Mouse (Mus musculus): ENCODE measurements around the gene Camta1. TPM values are rescaled to one million over a fixed set of nuclear protein-coding genes. Genes with fewer than 3 reads are reported as not detected.
A peak's percentile ranks its signal among the peaks of the same experiment; 100 is the strongest.

Gene Camta1
- polyA plus RNA-seq, 1 experiment from 2014 or later = 122 TPM

GRCm38 (mm10) chr4:151684596-151684995 is 177.1 kb downstream of the Camta1 start:
- Histone ChIP-seq H3K36me3 (replicated peaks) (no peaks in the 10 kb centered on the region), H3K27ac (no peak overlapping the region), H3K9me3 (no peaks in the 10 kb centered on the region), H3K27me3 (ENCODE audit: poor library complexity, severe bottlenecking) (no peaks in the 10 kb centered on the region), H3K4me1 (peaks cover 5% of the 10 kb centered on the region; the same call in 1 of the 2 replicates), H3K4me3 (no peak overlapping the region)
- WGBS = 93% methylated on average over 7 of the region's 7 CpGs
- DNase-seq (ENCODE audit: extremely low spot score, low spot score) = no peak

- DNase-seq (ENCODE audit: extremely low spot score, low spot score) = no peak
- no peak overlapping the region for H3K27ac ChIP-seq
- WGBS = 85% methylated on average over 12 of the region's 12 CpGs
- peaks cover 6% of the 10 kb centered on the region; the same call in 1 of the 2 replicates for H3K9me3 ChIP-seq
- no peak overlapping the region for H3K4me3 ChIP-seq
- no peaks in the 10 kb centered on the region for H3K36me3 ChIP-seq (replicated peaks)
- peaks cover 5% of the 10 kb centered on the region; the same call in 1 of the 2 replicates for H3K4me1 ChIP-seq
- H3K27me3 ChIP-seq (ENCODE audit: poor library complexity, severe bottlenecking) = no peaks in the 10 kb centered on the region
Measured at GRCm38 (mm10) chr4:151682831-151683488, 178.7 kb downstream of the Camta1 start.

GRCm38 (mm10) chr4:151672452-151672851 is 189.2 kb downstream of the Camta1 start:
- Histone ChIP-seq H3K36me3 (replicated peaks) (no peaks in the 10 kb centered on the region), H3K4me3 (no peak overlapping the region), H3K27me3 (ENCODE audit: poor library complexity, severe bottlenecking) (no peaks in the 10 kb centered on the region), H3K4me1 (peaks cover 28% of the 10 kb centered on the region), H3K27ac (peak overlapping the region; percentile 64), H3K9me3 (no peaks in the 10 kb centered on the region)
- no peak for DNase-seq (ENCODE audit: extremely low spot score, low spot score)
- 86% methylated on average over 13 of the region's 13 CpGs for WGBS

GRCm38 (mm10) chr4:151666411-151666901 is 195.2 kb downstream of the Camta1 start:
- Histone ChIP-seq H3K9me3 (no peaks in the 10 kb centered on the region), H3K27ac (no peak overlapping the region), H3K36me3 (replicated peaks) (no peaks in the 10 kb centered on the region), H3K4me3 (no peak overlapping the region), H3K27me3 (ENCODE audit: poor library complexity, severe bottlenecking) (no peaks in the 10 kb centered on the region), H3K4me1 (peaks cover 7% of the 10 kb centered on the region)
- no peak for DNase-seq (ENCODE audit: extremely low spot score, low spot score)
- 81% methylated on average over 12 of the region's 12 CpGs for WGBS

- Histone ChIP-seq H3K4me3 (no peak overlapping the region), H3K27ac (no peak overlapping the region), H3K4me1 (peaks cover 9% of the 10 kb centered on the region), H3K36me3 (replicated peaks) (no peaks in the 10 kb centered on the region), H3K9me3 (no peaks in the 10 kb centered on the region), H3K27me3 (ENCODE audit: poor library complexity, severe bottlenecking) (no peaks in the 10 kb centered on the region)
- 73% methylated on average over 9 of the region's 9 CpGs for WGBS
- no peak for DNase-seq (ENCODE audit: extremely low spot score, low spot score)
Measured at GRCm38 (mm10) chr4:151661486-151661885, 200.2 kb downstream of the Camta1 start.

GRCm38 (mm10) chr4:151656427-151656826 is 205.2 kb downstream of the Camta1 start:
- no peak overlapping the region for H3K4me3 ChIP-seq
- no peaks in the 10 kb centered on the region for H3K36me3 ChIP-seq (replicated peaks)
- H3K27ac ChIP-seq = no peak overlapping the region
- no peak for DNase-seq (ENCODE audit: extremely low spot score, low spot score)
- no peaks in the 10 kb centered on the region for H3K27me3 ChIP-seq (ENCODE audit: poor library complexity, severe bottlenecking)
- peaks cover 8% of the 10 kb centered on the region for H3K4me1 ChIP-seq
- H3K9me3 ChIP-seq = no peaks in the 10 kb centered on the region
- 84% methylated on average over 10 of the region's 10 CpGs for WGBS

GRCm38 (mm10) chr4:151655637-151656385 is 205.9 kb downstream of the Camta1 start:
- Histone ChIP-seq H3K36me3 (replicated peaks) (no peaks in the 10 kb centered on the region), H3K27ac (0 out of 2 replicates have a peak overlapping the region, but pooled peaks have one; percentile 40), H3K27me3 (ENCODE audit: poor library complexity, severe bottlenecking) (no peaks in the 10 kb centered on the region), H3K9me3 (no peaks in the 10 kb centered on the region), H3K4me3 (no peak overlapping the region), H3K4me1 (peaks cover 6% of the 10 kb centered on the region)
- WGBS = 75% methylated on average over 16 of the region's 16 CpGs
- no peak for DNase-seq (ENCODE audit: extremely low spot score, low spot score)

GRCm38 (mm10) chr4:151655227-151655626 is 206.4 kb downstream of the Camta1 start:
- H3K27ac ChIP-seq = no peak overlapping the region
- 72% methylated on average over 4 of the region's 4 CpGs for WGBS
- DNase-seq (ENCODE audit: extremely low spot score, low spot score) = no peak

GRCm38 (mm10) chr4:151642418-151642817 is 219.3 kb downstream of the Camta1 start:
- DNase-seq (ENCODE audit: extremely low spot score, low spot score) = no peak
- 91% methylated on average over 2 of the region's 2 CpGs for WGBS
- Histone ChIP-seq H3K36me3 (replicated peaks) (no peaks in the 10 kb centered on the region), H3K9me3 (no peaks in the 10 kb centered on the region), H3K27me3 (ENCODE audit: poor library complexity, severe bottlenecking) (peaks cover 4% of the 10 kb centered on the region; the same call in 1 of the 2 replicates), H3K4me3 (no peak overlapping the region), H3K27ac (no peak overlapping the region), H3K4me1 (peaks cover 13% of the 10 kb centered on the region)

More at GRCm38 (mm10) chr4:151655227-151655626, 206.4 kb downstream of the Camta1 start:
- Histone ChIP-seq H3K9me3 (no peaks in the 10 kb centered on the region), H3K27me3 (ENCODE audit: poor library complexity, severe bottlenecking) (no peaks in the 10 kb centered on the region), H3K36me3 (replicated peaks) (no peaks in the 10 kb centered on the region), H3K4me1 (peaks cover 6% of the 10 kb centered on the region), H3K4me3 (no peak overlapping the region)

- H3K36me3 ChIP-seq (replicated peaks) = no peaks in the 10 kb centered on the region
- DNase-seq (ENCODE audit: extremely low spot score, low spot score) = no peak
- no peak overlapping the region for H3K27ac ChIP-seq
- no peaks in the 10 kb centered on the region for H3K9me3 ChIP-seq
- H3K27me3 ChIP-seq (ENCODE audit: poor library complexity, severe bottlenecking) = peaks cover 5% of the 10 kb centered on the region; the same call in 1 of the 2 replicates
- H3K4me1 ChIP-seq = peaks cover 20% of the 10 kb centered on the region
- H3K4me3 ChIP-seq = no peak overlapping the region
- 88% methylated on average over 8 of the region's 8 CpGs for WGBS
Measured at GRCm38 (mm10) chr4:151640971-151641370, 220.7 kb downstream of the Camta1 start.

- Histone ChIP-seq H3K36me3 (replicated peaks) (no peaks in the 10 kb centered on the region), H3K27ac (no peak overlapping the region), H3K4me1 (peaks cover 35% of the 10 kb centered on the region), H3K9me3 (no peaks in the 10 kb centered on the region), H3K4me3 (no peak overlapping the region), H3K27me3 (ENCODE audit: poor library complexity, severe bottlenecking) (peaks cover 5% of the 10 kb centered on the region; the same call in 1 of the 2 replicates)
- no peak for DNase-seq (ENCODE audit: extremely low spot score, low spot score)
- 21% methylated on average over 9 of the region's 9 CpGs for WGBS
Measured at GRCm38 (mm10) chr4:151638941-151639340, 222.7 kb downstream of the Camta1 start.

GRCm38 (mm10) chr4:151637348-151637747 is 224.3 kb downstream of the Camta1 start:
- Histone ChIP-seq H3K9me3 (no peaks in the 10 kb centered on the region), H3K4me1 (peaks cover 35% of the 10 kb centered on the region)
- 73% methylated on average over 9 of the region's 9 CpGs for WGBS

GRCm38 (mm10) chr4:151634771-151635170 is 226.9 kb downstream of the Camta1 start:
- Histone ChIP-seq H3K9me3 (no peaks in the 10 kb centered on the region), H3K36me3 (replicated peaks) (no peaks in the 10 kb centered on the region), H3K27me3 (ENCODE audit: poor library complexity, severe bottlenecking) (peaks cover 5% of the 10 kb centered on the region; the same call in 1 of the 2 replicates), H3K4me1 (peaks cover 46% of the 10 kb centered on the region), H3K4me3 (no peak overlapping the region), H3K27ac (no peak overlapping the region)
- WGBS = 74% methylated on average over 6 of the region's 6 CpGs
- DNase-seq (ENCODE audit: extremely low spot score, low spot score) = no peak

More at GRCm38 (mm10) chr4:151637348-151637747, 224.3 kb downstream of the Camta1 start:
- H3K27me3 ChIP-seq (ENCODE audit: poor library complexity, severe bottlenecking) = peaks cover 5% of the 10 kb centered on the region; the same call in 1 of the 2 replicates
- DNase-seq (ENCODE audit: extremely low spot score, low spot score) = no peak
- H3K27ac ChIP-seq = no peak overlapping the region
- H3K4me3 ChIP-seq = no peak overlapping the region
- no peaks in the 10 kb centered on the region for H3K36me3 ChIP-seq (replicated peaks)
